Mouse (Mus musculus) limb, embryonic 10.5 days (tissue): ENCODE measurements around the gene Olfr611. TPM values are rescaled to one million over a fixed set of nuclear protein-coding genes. Genes with fewer than 3 reads are reported as not detected.
"Not testable (repeated sequence)": the region's sequence is repeated elsewhere in the genome, so short reads cannot be mapped to it uniquely, and the experiment has no call there.

Experiments used
- DNase-seq: peaks from one replicate; pipeline ENCODE4 v3.0.0-alpha.2; 2017; ENCODE audit warnings: low spot score
- H3K27ac ChIP-seq: fragments of 300-500 bp; sonication (generic); 2 replicates; pipeline ENCODE4 v1.5.1; 2016; ENCODE audit warnings: mild to moderate bottlenecking
- H3K27me3 ChIP-seq: fragments of 300-500 bp; sonication (generic); 2 replicates; pipeline ENCODE4 v1.6.1; 2016; ENCODE audit warnings: low read depth, mild to moderate bottlenecking; ENCODE audit not compliant: poor library complexity, severe bottlenecking
- H3K36me3 ChIP-seq: fragments of 300-500 bp; sonication (generic); 2 replicates; pipeline ENCODE4 v1.6.1; 2016; ENCODE audit warnings: mild to moderate bottlenecking, moderate library complexity
- H3K4me1 ChIP-seq: fragments of 300-500 bp; sonication (generic); 2 replicates; pipeline ENCODE4 v1.6.1; 2016
- H3K4me3 ChIP-seq: fragments of 300-500 bp; sonication (generic); 2 replicates; pipeline ENCODE4 v1.5.1; 2016; ENCODE audit warnings: mild to moderate bottlenecking, moderate library complexity
- H3K9me3 ChIP-seq: fragments of 300-500 bp; sonication (generic); replicated peaks from 2 replicates; pipeline ENCODE4 v1.6.1; 2016; ENCODE audit warnings: mild to moderate bottlenecking
- WGBS: fragments of 180-500 bp; shearing (Covaris S2); methylation state at CpG from one replicate; pipeline ENCODE4 v1.1.7; 2016; 5-methylcytosine and 5-hydroxymethylcytosine counted together
- polyA plus RNA-seq: library from polyadenylated mRNA; unstranded; fragments of >200 nt; fragmentation: Nextera tagmentation; extraction: Ambion mirVana; gene quantifications from 2 replicates; pipeline ENCODE4 v1.2.1, GENCODE M21; 2016

Gene Olfr611
- polyA plus RNA-seq = not detected in 2 replicates

DNA sequence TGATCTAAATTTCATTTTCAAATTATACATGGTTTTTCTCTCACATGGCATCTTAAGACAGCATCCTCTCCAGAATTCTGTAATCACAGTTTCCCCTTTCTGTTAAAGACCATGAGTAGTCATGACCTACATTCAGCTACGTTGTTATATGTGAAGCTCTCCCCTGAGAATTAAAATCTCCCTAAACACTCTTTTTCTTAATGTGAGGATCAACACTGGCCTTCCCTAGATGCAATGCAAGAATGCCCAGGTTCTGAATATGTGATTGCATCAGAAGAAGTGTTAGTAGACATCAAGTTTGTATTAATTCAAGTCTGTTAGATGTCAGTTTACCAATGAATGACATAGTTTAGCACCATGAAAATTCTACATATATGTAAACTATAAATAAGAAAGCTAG, at the start of gene Olfr611:
Olfr611 (minus strand) TSS at position 101 of the 400 bp plus-strand sequence.
- H3K4me3 ChIP-seq, H3K9me3 ChIP-seq, DNase-seq, H3K27me3 ChIP-seq, H3K36me3 ChIP-seq, H3K27ac ChIP-seq, H3K4me1 ChIP-seq: not testable (repeated sequence)
- WGBS = 81% methylated on average over 1 of the region's 1 CpGs

DNA sequence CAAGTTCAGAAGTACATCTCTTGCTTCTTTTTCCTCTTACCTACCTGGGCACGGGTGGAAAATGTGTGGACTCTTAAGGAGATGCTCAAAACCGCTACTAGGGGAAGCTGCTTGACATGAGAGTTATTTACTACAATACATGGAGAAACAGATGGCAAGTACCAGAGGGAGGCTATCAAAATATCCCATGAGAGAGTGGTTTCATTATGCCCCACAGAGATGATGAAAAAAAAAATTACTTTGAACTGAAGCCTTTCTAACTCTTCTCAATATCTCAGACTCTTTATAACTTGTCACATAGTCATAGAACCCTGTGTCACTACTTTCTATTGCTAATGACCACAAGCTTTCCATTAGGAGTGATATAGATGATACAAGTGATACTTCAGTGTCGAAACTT, 48.4 kb upstream of the Olfr611 start, which contains the start of gene Olfr616:
Olfr616 (minus strand) TSS at position 101 of the 400 bp plus-strand sequence.
- H3K9me3 ChIP-seq = no peaks in the 10 kb centered on the region
- no peaks in the 10 kb centered on the region for H3K27me3 ChIP-seq
- no peak for DNase-seq
- H3K36me3 ChIP-seq = no peaks in the 10 kb centered on the region
- H3K4me3 ChIP-seq = no peak within 1 kb of the TSS
- no peaks in the 10 kb centered on the region for H3K4me1 ChIP-seq
- 95% methylated on average over 3 of the region's 3 CpGs for WGBS
- no peak within 1 kb of the TSS for H3K27ac ChIP-seq

DNA sequence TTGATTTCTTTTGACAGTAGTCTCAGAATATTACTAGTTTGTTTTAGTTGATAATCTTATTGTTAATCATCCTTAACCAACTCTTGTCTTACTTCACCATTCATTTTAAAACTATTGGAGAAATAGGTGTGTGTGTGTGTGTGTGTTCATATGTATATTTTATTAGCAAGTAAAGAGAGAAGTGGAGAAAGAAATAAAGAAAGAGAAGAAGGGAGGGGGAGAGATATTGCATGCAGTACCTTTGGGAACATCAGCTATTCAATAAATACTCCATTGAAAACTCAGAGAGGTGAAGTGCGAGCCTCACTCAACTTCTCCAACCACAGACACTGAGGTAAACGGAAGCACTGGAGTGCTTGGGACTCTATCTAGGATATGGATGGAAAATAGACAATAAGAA, 35.1 kb upstream of the Olfr611 start, which contains the start of gene Olfr615:
Olfr615 (plus strand) TSS at position 301 of the 400 bp plus-strand sequence.
- H3K27me3 ChIP-seq = no peaks in the 10 kb centered on the region
- WGBS = 91% methylated on average over 2 of the region's 2 CpGs
- H3K9me3 ChIP-seq = no peaks in the 10 kb centered on the region
- no peak within 1 kb of the TSS for H3K4me3 ChIP-seq
- no peaks in the 10 kb centered on the region for H3K4me1 ChIP-seq
- no peaks in the 10 kb centered on the region for H3K36me3 ChIP-seq
- no peak within 1 kb of the TSS for H3K27ac ChIP-seq
- DNase-seq = no peak

DNA sequence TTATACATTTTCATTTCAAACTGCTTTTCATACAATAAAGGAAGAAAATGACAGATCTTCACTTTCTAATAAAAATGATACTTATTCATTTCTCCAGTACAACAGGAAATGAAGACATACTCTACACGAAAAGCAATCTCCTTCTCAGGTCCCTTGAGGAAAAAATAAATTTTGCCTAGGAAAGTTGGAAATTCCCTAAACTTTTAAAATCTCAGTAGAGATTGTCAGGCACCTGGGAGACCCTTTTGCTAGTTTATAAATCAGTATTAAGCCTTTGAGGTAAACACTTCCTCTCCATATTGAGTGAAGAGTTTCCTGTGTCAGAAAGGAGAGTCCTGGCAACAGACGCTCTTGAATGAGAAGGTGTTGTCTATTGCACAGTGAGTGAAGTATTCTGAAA, 27.1 kb upstream of the Olfr611 start, which contains the start of gene Olfr613:
Olfr613 (plus strand) TSS at position 301 of the 400 bp plus-strand sequence.
- Histone ChIP-seq H3K27ac (no peak within 1 kb of the TSS), H3K4me1 (no peaks in the 10 kb centered on the region), H3K4me3 (no peak within 1 kb of the TSS), H3K9me3 (no peaks in the 10 kb centered on the region), H3K27me3 (no peaks in the 10 kb centered on the region), H3K36me3 (no peaks in the 10 kb centered on the region)
- DNase-seq = no peak
- 83% methylated on average over 2 of the region's 2 CpGs for WGBS

DNA sequence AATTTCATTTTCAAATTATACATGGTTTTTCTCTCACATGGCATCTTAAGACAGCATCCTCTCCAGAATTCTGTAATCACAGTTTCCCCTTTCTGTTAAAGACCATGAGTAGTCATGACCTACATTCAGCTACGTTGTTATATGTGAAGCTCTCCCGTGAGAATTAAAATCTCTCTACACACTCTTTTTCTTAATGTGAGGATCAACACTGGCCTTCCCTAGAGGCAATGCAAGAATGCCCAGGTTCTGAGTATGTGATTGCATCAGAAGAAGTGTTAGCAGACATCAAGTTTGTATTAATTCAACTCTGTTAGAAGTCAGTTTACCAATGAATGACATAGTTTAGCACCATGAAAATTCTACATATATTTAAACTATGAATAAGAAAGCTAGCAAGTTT, 22.0 kb upstream of the Olfr611 start, which contains the start of gene Olfr612:
Olfr612 (minus strand) TSS at position 101 of the 400 bp plus-strand sequence.
- WGBS = 93% methylated on average over 2 of the region's 2 CpGs
- not testable (repeated sequence) for H3K27ac ChIP-seq, H3K4me1 ChIP-seq, H3K9me3 ChIP-seq, DNase-seq, H3K27me3 ChIP-seq, H3K4me3 ChIP-seq, H3K36me3 ChIP-seq

DNA sequence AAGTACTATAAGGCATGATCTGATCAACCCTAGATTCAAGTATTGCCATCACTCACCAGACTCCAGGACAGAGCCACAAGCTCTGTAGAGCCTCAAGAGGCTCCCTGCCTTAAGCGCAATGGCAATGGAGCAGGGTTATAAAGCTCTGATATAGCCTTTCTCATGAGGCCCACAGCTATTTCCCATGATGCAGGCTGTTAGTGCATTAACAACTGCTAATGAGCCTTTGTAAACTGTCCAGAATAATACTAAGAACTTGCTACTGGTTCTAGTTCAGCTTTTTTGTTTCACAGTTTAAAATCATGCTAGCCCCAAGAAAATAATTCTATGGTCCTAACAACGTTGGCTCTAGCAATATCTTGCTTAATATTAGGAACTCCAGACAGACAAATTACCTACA, 8.6 kb downstream of the Olfr611 start, which contains the start of gene Olfr610:
Olfr610 (minus strand) TSS at position 101 of the 400 bp plus-strand sequence.
- Histone ChIP-seq H3K4me3 (no peak within 1 kb of the TSS), H3K27me3 (no peaks in the 10 kb centered on the region), H3K4me1 (no peaks in the 10 kb centered on the region), H3K9me3 (no peaks in the 10 kb centered on the region), H3K36me3 (no peaks in the 10 kb centered on the region), H3K27ac (no peak within 1 kb of the TSS)
- no peak for DNase-seq
- 84% methylated on average over 2 of the region's 2 CpGs for WGBS

DNA sequence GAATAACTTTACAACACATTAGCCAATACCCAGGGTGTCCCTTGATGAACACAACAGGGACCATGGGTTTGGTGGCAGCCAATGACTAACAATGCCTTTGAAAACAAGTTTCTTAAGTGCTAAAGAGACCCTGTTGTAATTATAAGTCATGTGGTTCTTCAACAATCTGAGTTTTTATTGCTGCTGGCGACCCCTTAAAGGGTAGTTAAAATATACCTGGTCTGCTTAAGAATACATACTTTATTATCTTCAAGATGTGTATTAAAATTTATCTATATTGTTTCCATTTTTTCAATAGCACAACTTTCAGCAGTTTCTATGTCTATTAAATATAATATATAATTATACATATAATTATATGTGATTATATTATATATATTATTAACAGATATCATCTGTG, 22.7 kb downstream of the Olfr611 start, which contains the start of gene Olfr609:
Olfr609 (minus strand) TSS at position 101 of the 400 bp plus-strand sequence.
- 72% methylated on average over 1 of the region's 1 CpGs for WGBS
- Histone ChIP-seq H3K27ac (no peak within 1 kb of the TSS), H3K9me3 (no peaks in the 10 kb centered on the region), H3K4me1 (no peaks in the 10 kb centered on the region), H3K27me3 (no peaks in the 10 kb centered on the region), H3K36me3 (no peaks in the 10 kb centered on the region), H3K4me3 (no peak within 1 kb of the TSS)
- DNase-seq = no peak

DNA sequence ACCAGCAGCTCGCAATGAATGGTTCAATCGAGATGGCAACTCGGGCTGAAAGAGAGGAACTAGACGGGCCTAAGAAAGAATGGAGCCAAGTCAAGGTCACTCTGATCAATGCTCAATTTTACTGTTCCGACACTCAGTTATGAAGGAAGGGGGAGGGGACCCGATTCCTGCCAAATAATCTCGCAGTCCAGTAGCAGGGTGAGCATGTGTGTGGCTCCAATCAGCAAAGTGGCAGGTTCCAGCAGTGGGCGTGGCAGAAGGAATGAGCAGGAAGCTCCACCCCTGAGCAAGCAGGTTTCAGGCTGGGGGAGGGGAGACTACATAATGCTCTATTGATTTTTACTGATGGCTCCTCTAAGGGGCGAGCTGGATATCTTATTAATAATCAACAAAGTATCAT, 43.5 kb downstream of the Olfr611 start:
- H3K36me3 ChIP-seq, H3K27ac ChIP-seq, H3K4me3 ChIP-seq, DNase-seq, H3K4me1 ChIP-seq, H3K9me3 ChIP-seq, H3K27me3 ChIP-seq: not testable (repeated sequence)
- 92% methylated on average over 9 of the region's 9 CpGs for WGBS

DNA sequence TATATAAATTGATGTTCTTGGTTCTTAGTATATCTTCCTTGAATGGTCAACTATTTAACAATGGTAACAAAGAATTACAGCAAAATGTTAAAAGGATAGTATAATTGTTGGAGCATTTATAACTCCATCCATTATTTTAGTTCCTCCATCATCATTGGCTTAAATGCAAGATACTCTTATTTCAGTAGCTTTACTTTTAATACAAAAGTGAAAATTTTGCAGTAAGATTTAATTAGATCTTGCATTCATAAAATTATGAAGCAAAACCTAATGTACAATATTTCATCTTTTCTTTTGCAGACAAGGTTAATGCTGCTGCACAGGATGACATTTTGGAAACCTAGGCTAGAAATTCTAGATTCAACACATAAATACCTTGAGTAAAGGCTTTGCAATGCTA, 51.1 kb downstream of the Olfr611 start, which contains the start of gene Olfr608:
Olfr608 (plus strand) TSS at position 301 of the 400 bp plus-strand sequence.
- DNase-seq = no peak
- H3K36me3 ChIP-seq = no peaks in the 10 kb centered on the region
- H3K27ac ChIP-seq = no peak within 1 kb of the TSS
- H3K4me1 ChIP-seq = no peaks in the 10 kb centered on the region
- no peaks in the 10 kb centered on the region for H3K9me3 ChIP-seq
- H3K27me3 ChIP-seq = no peaks in the 10 kb centered on the region
- no peak within 1 kb of the TSS for H3K4me3 ChIP-seq

Other genes with a start within 250 kb of the Olfr611 start
- gene Olfr596, start 215.2 kb downstream of the Olfr611 start, polyA plus RNA-seq = not detected in 2 replicates
- gene Olfr597, start 204.5 kb downstream of the Olfr611 start, polyA plus RNA-seq = not detected in 2 replicates
- not detected in 2 replicates for gene Olfr598, start 197.3 kb downstream of the Olfr611 start, polyA plus RNA-seq
- gene Olfr599, start 184.9 kb downstream of the Olfr611 start, polyA plus RNA-seq = not detected in 2 replicates
- gene Olfr600, start 171.2 kb downstream of the Olfr611 start, polyA plus RNA-seq = not detected in 2 replicates
- gene Olfr601, start 158.2 kb downstream of the Olfr611 start, polyA plus RNA-seq = not detected in 2 replicates
- gene Olfr603, start 134.7 kb downstream of the Olfr611 start, polyA plus RNA-seq = not detected in 2 replicates
- gene Usp17lc, start 105.8 kb downstream of the Olfr611 start, polyA plus RNA-seq = 0.08 TPM in 1 of 2 replicates, not detected in the other
- not detected in 2 replicates for gene Olfr605, start 75.4 kb downstream of the Olfr611 start, polyA plus RNA-seq
- gene Olfr606, start 71.8 kb downstream of the Olfr611 start, polyA plus RNA-seq = not detected in 2 replicates
- gene Olfr607, start 56.7 kb downstream of the Olfr611 start, polyA plus RNA-seq = not detected in 2 replicates
- not detected in 2 replicates for gene Olfr608, start 51.0 kb downstream of the Olfr611 start, polyA plus RNA-seq
- not detected in 2 replicates for gene Olfr609, start 22.8 kb downstream of the Olfr611 start, polyA plus RNA-seq
- gene Olfr610, start 8.7 kb downstream of the Olfr611 start, polyA plus RNA-seq = not detected in 2 replicates
- gene Olfr612, start 21.9 kb upstream of the Olfr611 start, polyA plus RNA-seq = not detected in 2 replicates
- not detected in 2 replicates for gene Olfr613, start 27.2 kb upstream of the Olfr611 start, polyA plus RNA-seq
- gene Olfr615, start 35.2 kb upstream of the Olfr611 start, polyA plus RNA-seq = not detected in 2 replicates
- not detected in 2 replicates for gene Olfr616, start 48.3 kb upstream of the Olfr611 start, polyA plus RNA-seq
- not detected in 2 replicates for gene Olfr617, start 52.2 kb upstream of the Olfr611 start, polyA plus RNA-seq
- not detected in 2 replicates for gene Olfr618, start 69.3 kb upstream of the Olfr611 start, polyA plus RNA-seq
- gene Olfr619, start 79.7 kb upstream of the Olfr611 start, polyA plus RNA-seq = not detected in 2 replicates
- gene Olfr620, start 91.7 kb upstream of the Olfr611 start, polyA plus RNA-seq = not detected in 2 replicates
- not detected in 2 replicates for gene Olfr622, start 121.9 kb upstream of the Olfr611 start, polyA plus RNA-seq
- gene Olfr623, start 142.9 kb upstream of the Olfr611 start, polyA plus RNA-seq = not detected in 2 replicates
- 0.04 and 0.06 TPM in 2 replicates for gene Olfr624, start 150.3 kb upstream of the Olfr611 start, polyA plus RNA-seq
- not detected in 2 replicates for gene Olfr625-ps1, start 161.9 kb upstream of the Olfr611 start, polyA plus RNA-seq
- gene Olfr243, start 193.8 kb upstream of the Olfr611 start, polyA plus RNA-seq = not detected in 2 replicates
- not detected in 2 replicates for gene Olfr628, start 209.5 kb upstream of the Olfr611 start, polyA plus RNA-seq
- not detected in 2 replicates for gene Olfr629, start 224.1 kb upstream of the Olfr611 start, polyA plus RNA-seq
- gene Olfr630, start 236.5 kb upstream of the Olfr611 start, polyA plus RNA-seq = not detected in 2 replicates